12 mouse cellular contexts compared by ENCODE assay signal in the genomic region with DNA sequence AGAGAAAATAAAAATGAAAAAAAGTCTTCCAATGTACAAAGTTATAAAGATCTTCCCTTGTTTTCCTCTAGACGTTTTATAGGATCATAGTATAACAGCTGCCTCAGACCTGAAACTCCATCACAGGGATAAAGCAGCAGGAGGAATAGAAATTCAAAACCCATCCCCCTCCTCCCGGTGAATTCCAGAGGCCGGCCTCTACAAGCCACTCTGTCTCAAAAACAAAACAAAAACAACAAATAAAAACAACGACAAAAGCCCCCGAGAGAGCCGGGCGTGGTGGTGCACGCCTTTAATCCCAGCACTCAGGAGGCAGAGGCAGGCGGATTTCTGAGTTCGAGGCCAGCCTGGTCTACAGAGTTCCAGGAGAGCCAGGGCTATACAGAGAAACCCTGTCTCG. TPM values are rescaled to one million over a fixed set of nuclear protein-coding genes. Genes with fewer than 3 reads are reported as not detected.
DNase-seq lines count a peak whose midpoint lies in the region; ATAC-seq and TF ChIP-seq lines count a peak whose summit lies in the region.
"Had no signal": no experiment of that assay in that cellular context is flagged by ENCODE, and none has a peak within 500 bp of the region (broad histone marks: within the 10 kb centered on the region; RNA-seq: fewer than 3 reads in every experiment).

No protein-coding gene starts in this region.

- no peak overlapping the region for H3K4me3 ChIP-seq in gastrocnemius, adult 2 months
- H3K4me3 ChIP-seq in midbrain, embryonic 10.5 days, result peak overlapping the region; percentile 67
- no peak overlapping the region for H3K4me3 ChIP-seq in midbrain, embryonic 16.5 days (ENCODE audit: low read depth, low read length)
- H3K4me3 ChIP-seq in hindbrain, embryonic 15.5 days, result peak overlapping the region; percentile 83; the same call in 1 of the 2 replicates
- no peak overlapping the region for H3K4me3 ChIP-seq in midbrain, embryonic 14.5 days (replicated peaks; ENCODE audit: low read depth, low read length)

- no peaks in the 10 kb centered on the region for H3K9me3 ChIP-seq in midbrain, embryonic 10.5 days (replicated peaks)
- H3K9me3 ChIP-seq in midbrain, embryonic 16.5 days (replicated peaks; ENCODE audit: control insufficient read depth, low read length, poor library complexity, severe bottlenecking), result no peaks in the 10 kb centered on the region
- no peaks in the 10 kb centered on the region for H3K9me3 ChIP-seq in hindbrain, embryonic 15.5 days
- H3K9me3 ChIP-seq in midbrain, embryonic 14.5 days (ENCODE audit: control insufficient read depth, low read length), result no peaks in the 10 kb centered on the region

- no peak for TF ChIP-seq CTCF in gastrocnemius, adult 2 months (IDR thresholded peaks at IDR 0.05)

- DNase-seq in gastrocnemius, adult 2 months, result no peak
- no peak for DNase-seq in gastrocnemius, adult 8-10 months (ENCODE audit: low spot score in 2 of 2)
- no peak for DNase-seq in midbrain, embryonic 10.5 days (ENCODE audit: low spot score)
- DNase-seq in midbrain, embryonic 14.5 days, result no peak
- DNase-seq in embryo, embryonic 9.5 days (ENCODE audit: extremely low spot score), result no peak
- DNase-seq: lung, postnatal 36 days; right cerebral cortex, postnatal 14 days had no signal

- H3K9ac ChIP-seq in midbrain, embryonic 16.5 days (ENCODE audit: low read depth, low read length), result no peak overlapping the region
- H3K9ac ChIP-seq in hindbrain, embryonic 15.5 days, result no peak overlapping the region
- H3K9ac ChIP-seq in midbrain, embryonic 14.5 days (replicated peaks; ENCODE audit: low read length), result no peak overlapping the region

- H3K27me3 ChIP-seq in midbrain, embryonic 10.5 days (ENCODE audit: low read depth, poor library complexity, severe bottlenecking), result peaks cover 57% of the 10 kb centered on the region
- H3K27me3 ChIP-seq in midbrain, embryonic 16.5 days (ENCODE audit: control insufficient read depth, insufficient read depth, low read depth, low read length), result no peaks in the 10 kb centered on the region; the same call in 1 of the 2 replicates
- no peaks in the 10 kb centered on the region for H3K27me3 ChIP-seq in hindbrain, embryonic 15.5 days
- H3K27me3 ChIP-seq in midbrain, embryonic 14.5 days (ENCODE audit: control insufficient read depth, insufficient read depth, low read length), result no peaks in the 10 kb centered on the region; the same call in 1 of the 2 replicates

- WGBS in midbrain, embryonic 10.5 days, result 76% methylated on average over 11 of the region's 11 CpGs
- WGBS in midbrain, embryonic 16.5 days, result 75% methylated on average over 11 of the region's 11 CpGs
- WGBS in hindbrain, embryonic 15.5 days, result 79% methylated on average over 11 of the region's 11 CpGs
- 77% methylated on average over 11 of the region's 11 CpGs for WGBS in midbrain, embryonic 14.5 days

- H3K4me1 ChIP-seq in midbrain, embryonic 10.5 days, result peaks cover 27% of the 10 kb centered on the region
- H3K4me1 ChIP-seq in midbrain, embryonic 16.5 days (ENCODE audit: control insufficient read depth, insufficient read depth, low read length), result peaks cover 12% of the 10 kb centered on the region
- peaks cover 32% of the 10 kb centered on the region for H3K4me1 ChIP-seq in hindbrain, embryonic 15.5 days (replicated peaks)
- peaks cover 8% of the 10 kb centered on the region; the same call in 1 of the 2 replicates for H3K4me1 ChIP-seq in midbrain, embryonic 14.5 days (ENCODE audit: control insufficient read depth, insufficient read depth, low read length)

- intact Hi-C loops in gastrocnemius, adult 2 months (cut with DNase I), result loop anchor here (2.0 to 5.0 kb wide), 2 partner anchors 43 to 137 kb away; partner anchors contain the start of gene Tab1

- peak overlapping the region; percentile 93 for H3K27ac ChIP-seq in gastrocnemius, adult 2 months
- H3K27ac ChIP-seq in midbrain, embryonic 10.5 days (replicated peaks), result no peak overlapping the region
- H3K27ac ChIP-seq in midbrain, embryonic 16.5 days (ENCODE audit: low read length), result no peak overlapping the region
- no peak overlapping the region for H3K27ac ChIP-seq in hindbrain, embryonic 15.5 days (replicated peaks)
- no peak overlapping the region for H3K27ac ChIP-seq in midbrain, embryonic 14.5 days (replicated peaks; ENCODE audit: low read depth, low read length)

- H3K4me2 ChIP-seq in midbrain, embryonic 16.5 days (ENCODE audit: low read length), result no peak overlapping the region; the same call in 1 of the 2 replicates
- peak overlapping the region; percentile 77 for H3K4me2 ChIP-seq in hindbrain, embryonic 15.5 days
- peak overlapping the region; percentile 76 for H3K4me2 ChIP-seq in midbrain, embryonic 14.5 days (ENCODE audit: low read length)

- no peak for ATAC-seq in midbrain, embryonic 16.5 days
- no peak for ATAC-seq in hindbrain, embryonic 15.5 days (ENCODE audit: low FRiP score, low read depth)
- ATAC-seq in midbrain, embryonic 14.5 days (ENCODE audit: low FRiP score, low TSS enrichment), result no peak
- ATAC-seq in activated CD4-positive, CD25-positive, alpha-beta regulatory T cell, adult 4 months, result no peak
- ATAC-seq: CD4-positive, CD25-positive, alpha-beta regulatory T cell, adult 4 months had no signal

- H3K36me3 ChIP-seq in midbrain, embryonic 10.5 days, result no peaks in the 10 kb centered on the region
- no peaks in the 10 kb centered on the region for H3K36me3 ChIP-seq in midbrain, embryonic 16.5 days (ENCODE audit: control insufficient read depth, insufficient read depth, low read length)
- H3K36me3 ChIP-seq in hindbrain, embryonic 15.5 days, result no peaks in the 10 kb centered on the region
- H3K36me3 ChIP-seq in midbrain, embryonic 14.5 days (ENCODE audit: control insufficient read depth, insufficient read depth, low read length), result no peaks in the 10 kb centered on the region

RNA-seq across cellular contexts. Expression of gene Syngr1, which starts 1.0 kb away (rescaled TPM):
- total RNA-seq in gastrocnemius, adult 2 months (2021), result 10 to 100 TPM; 46.1 to 46.4 TPM
- total RNA-seq in gastrocnemius, adult 8-10 months (2022), result 10 to 100 TPM; 54.5 to 72.8 (median 61.1) TPM
- 7.3 and 7.7 TPM in 2 replicates for polyA plus RNA-seq in midbrain, embryonic 10.5 days (2016; fragmentation: Nextera tagmentation; extraction: Ambion mirVana)
- polyA plus RNA-seq in midbrain, embryonic 16.5 days (2015; fragmentation: Nextera tagmentation; extraction: Ambion mirVana), result 66.2 and 83.9 TPM in 2 replicates
- 61.5 and 64.3 TPM in 2 replicates for polyA plus RNA-seq in hindbrain, embryonic 15.5 days (2015; fragmentation: Nextera tagmentation; extraction: Ambion mirVana)
- polyA plus RNA-seq in midbrain, embryonic 14.5 days (2014; fragmentation: Nextera tagmentation; extraction: Ambion mirVana), result 26.3 and 39.4 TPM in 2 replicates
- 1 to 10 TPM in 1 of 2 experiments, not detected in 1; 1.4 TPM for polyA plus RNA-seq in activated CD4-positive, CD25-positive, alpha-beta regulatory T cell, adult 4 months (2017; shearing (Covaris generic))
- total RNA-seq: neutrophil, adult 5-6 weeks had no signal

RNA-seq across cellular contexts. Expression of gene Rpl3, which starts 1.5 kb away (rescaled TPM):
- total RNA-seq in gastrocnemius, adult 2 months (2021), result 10 to 100 TPM; 38.6 to 51.4 TPM
- 10 to 100 TPM; 23.1 to 56.7 (median 39.7) TPM for total RNA-seq in gastrocnemius, adult 8-10 months (2022)
- polyA plus RNA-seq in midbrain, embryonic 10.5 days (2016; fragmentation: Nextera tagmentation; extraction: Ambion mirVana), result 866 and 996 TPM in 2 replicates
- 524 and 548 TPM in 2 replicates for polyA plus RNA-seq in midbrain, embryonic 16.5 days (2015; fragmentation: Nextera tagmentation; extraction: Ambion mirVana)
- 547 and 570 TPM in 2 replicates for polyA plus RNA-seq in hindbrain, embryonic 15.5 days (2015; fragmentation: Nextera tagmentation; extraction: Ambion mirVana)
- polyA plus RNA-seq in midbrain, embryonic 14.5 days (2014; fragmentation: Nextera tagmentation; extraction: Ambion mirVana), result 681 and 724 TPM in 2 replicates
- polyA plus RNA-seq in activated CD4-positive, CD25-positive, alpha-beta regulatory T cell, adult 4 months (2017; shearing (Covaris generic)), result 1,000 to 10,000 TPM; 4,172 to 4,641 TPM

RNA-seq across cellular contexts. Expression of gene Tab1, which starts 42.8 kb away (rescaled TPM):
- total RNA-seq in gastrocnemius, adult 2 months (2021), result 10 to 100 TPM; 13.0 to 16.1 TPM
- total RNA-seq in gastrocnemius, adult 8-10 months (2022), result 10 to 100 TPM; 11.5 to 13.6 (median 12.8) TPM
- polyA plus RNA-seq in midbrain, embryonic 10.5 days (2016; fragmentation: Nextera tagmentation; extraction: Ambion mirVana), result 40.0 and 48.9 TPM in 2 replicates
- polyA plus RNA-seq in midbrain, embryonic 16.5 days (2015; fragmentation: Nextera tagmentation; extraction: Ambion mirVana), result 35.9 and 38.3 TPM in 2 replicates
- 37.4 and 40.2 TPM in 2 replicates for polyA plus RNA-seq in hindbrain, embryonic 15.5 days (2015; fragmentation: Nextera tagmentation; extraction: Ambion mirVana)
- polyA plus RNA-seq in midbrain, embryonic 14.5 days (2014; fragmentation: Nextera tagmentation; extraction: Ambion mirVana), result 37.9 and 42.5 TPM in 2 replicates
- 10 to 100 TPM; 10.7 to 14.5 TPM for polyA plus RNA-seq in activated CD4-positive, CD25-positive, alpha-beta regulatory T cell, adult 4 months (2017; shearing (Covaris generic))

Comparison
In these comparisons a context has a peak if more than half of its experiments do, and no peak if none do; other contexts are left out.
1. H3K4me3 ChIP-seq: peak in midbrain, embryonic 10.5 days (single experiment) and hindbrain, embryonic 15.5 days (single experiment); none in gastrocnemius, adult 2 months (single experiment), midbrain, embryonic 16.5 days (single experiment) and midbrain, embryonic 14.5 days (single experiment).